Mouse (Mus musculus) lung, postnatal 0 days (tissue): ENCODE results near the gene Lmtk3. TPM values are rescaled to one million over a fixed set of nuclear protein-coding genes. Genes with fewer than 3 reads are reported as not detected.

Experiments
- ATAC-seq: fragments of 200-750 bp; cut with Nextera tagmentation; 2 replicates; pipeline ENCODE4 v1.8.0; 2017; ENCODE audit warnings: moderate library complexity
- DNase-seq: peaks from one replicate; pipeline ENCODE4 v3.0.0-alpha.2; 2016; ENCODE audit warnings: low spot score
- H3K27ac ChIP-seq: fragments of 300-500 bp; sonication (generic); 2 replicates; pipeline ENCODE4 v1.5.1; 2014; ENCODE audit warnings: antibody characterized with exemption, mild to moderate bottlenecking, low read length, mixed read lengths
- H3K27me3 ChIP-seq: fragments of 300-500 bp; sonication (generic); replicated peaks from 2 replicates; pipeline ENCODE4 v1.6.1; 2014; ENCODE audit warnings: low read length, mixed read lengths; ENCODE audit not compliant: insufficient read depth
- H3K36me3 ChIP-seq: fragments of 300-500 bp; sonication (generic); 2 replicates; pipeline ENCODE4 v1.6.1; 2014; ENCODE audit warnings: low read length, mixed read lengths; ENCODE audit not compliant: insufficient read depth
- H3K4me1 ChIP-seq: fragments of 300-500 bp; sonication (generic); 2 replicates; pipeline ENCODE4 v1.6.1; 2014; ENCODE audit warnings: antibody characterized with exemption, low read depth, low read length, mixed read lengths; ENCODE audit not compliant: insufficient read depth
- H3K4me2 ChIP-seq: fragments of 300-500 bp; sonication (generic); replicated peaks from 2 replicates; pipeline ENCODE4 v1.6.1; 2014; ENCODE audit warnings: low read depth, mild to moderate bottlenecking, low read length, moderate library complexity, mixed read lengths
- H3K4me3 ChIP-seq: fragments of 300-500 bp; sonication (generic); 2 replicates; pipeline ENCODE4 v1.5.1; 2014; ENCODE audit warnings: low read depth, low read length
- H3K9ac ChIP-seq: fragments of 300-500 bp; sonication (generic); replicated peaks from 2 replicates; pipeline ENCODE4 v1.6.1; 2014; ENCODE audit warnings: low read depth, mild to moderate bottlenecking
- H3K9me3 ChIP-seq: fragments of 300-500 bp; sonication (generic); 2 replicates; pipeline ENCODE4 v1.6.1; 2016; ENCODE audit warnings: low read length, mixed read lengths
- CTCF ChIP-seq: IDR thresholded peaks from 2 replicates; pipeline ENCODE4 v1.5.1; 2016; ENCODE audit warnings: antibody characterized with exemption, mild to moderate bottlenecking
- EP300 ChIP-seq: IDR thresholded peaks from 2 replicates; pipeline ENCODE4 v1.6.1; 2016; ENCODE audit warnings: antibody characterized with exemption, mild to moderate bottlenecking, control low read depth
- WGBS: fragments of 180-500 bp; shearing (Covaris S2); extraction: QIAGEN DNeasy Blood & Tissue Kit; methylation state at CpG from one replicate; pipeline ENCODE4 v1.1.7; 2014; 5-methylcytosine and 5-hydroxymethylcytosine counted together
- polyA plus RNA-seq: library from polyadenylated mRNA; unstranded; fragments of >200 nt; fragmentation: Nextera tagmentation; extraction: Ambion mirVana; gene quantifications from 2 replicates; pipeline ENCODE4 v1.2.1, GENCODE M21; 2015

Gene Lmtk3
- polyA plus RNA-seq, 1 experiment from 2014 or later: 0.11 TPM

DNA sequence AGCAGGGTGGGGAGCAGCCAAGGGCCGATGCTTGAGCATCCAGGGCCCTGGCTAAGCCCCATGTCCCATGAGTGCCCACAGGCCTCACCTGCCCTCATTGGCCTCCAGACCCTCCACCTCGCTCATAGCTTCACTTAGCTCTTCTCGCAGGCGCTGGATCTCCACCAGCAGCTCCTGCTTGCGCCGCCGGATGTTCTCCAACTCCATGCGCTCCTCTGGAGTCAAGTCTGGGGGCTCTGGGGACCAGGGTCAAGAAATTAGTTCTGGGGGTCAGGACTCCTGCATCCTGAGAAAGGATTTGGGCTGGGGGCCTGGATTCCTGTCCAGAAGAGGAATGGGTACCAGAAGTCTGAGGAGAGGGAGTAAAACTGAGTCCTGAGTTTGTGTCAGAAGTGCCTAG lies 29.4 kb downstream of the Lmtk3 start:
- Histone ChIP-seq H3K27ac (no peak overlapping the region), H3K9ac (peak overlapping the region; percentile 98), H3K4me3 (peak overlapping the region; percentile 99; the same call in 1 of the 2 replicates), H3K4me1 (peaks cover 5% of the 10 kb centered on the region; the same call in 1 of the 2 replicates), H3K4me2 (peak overlapping the region; percentile 89), H3K9me3 (no peaks in the 10 kb centered on the region), H3K36me3 (peaks cover 41% of the 10 kb centered on the region), H3K27me3 (no peaks in the 10 kb centered on the region)
- DNase-seq (no peak), ATAC-seq (no peak)
- WGBS: 74% methylated on average over 8 of the region's 8 CpGs
- TF ChIP-seq CTCF: no peak
- no peak for TF ChIP-seq EP300

DNA sequence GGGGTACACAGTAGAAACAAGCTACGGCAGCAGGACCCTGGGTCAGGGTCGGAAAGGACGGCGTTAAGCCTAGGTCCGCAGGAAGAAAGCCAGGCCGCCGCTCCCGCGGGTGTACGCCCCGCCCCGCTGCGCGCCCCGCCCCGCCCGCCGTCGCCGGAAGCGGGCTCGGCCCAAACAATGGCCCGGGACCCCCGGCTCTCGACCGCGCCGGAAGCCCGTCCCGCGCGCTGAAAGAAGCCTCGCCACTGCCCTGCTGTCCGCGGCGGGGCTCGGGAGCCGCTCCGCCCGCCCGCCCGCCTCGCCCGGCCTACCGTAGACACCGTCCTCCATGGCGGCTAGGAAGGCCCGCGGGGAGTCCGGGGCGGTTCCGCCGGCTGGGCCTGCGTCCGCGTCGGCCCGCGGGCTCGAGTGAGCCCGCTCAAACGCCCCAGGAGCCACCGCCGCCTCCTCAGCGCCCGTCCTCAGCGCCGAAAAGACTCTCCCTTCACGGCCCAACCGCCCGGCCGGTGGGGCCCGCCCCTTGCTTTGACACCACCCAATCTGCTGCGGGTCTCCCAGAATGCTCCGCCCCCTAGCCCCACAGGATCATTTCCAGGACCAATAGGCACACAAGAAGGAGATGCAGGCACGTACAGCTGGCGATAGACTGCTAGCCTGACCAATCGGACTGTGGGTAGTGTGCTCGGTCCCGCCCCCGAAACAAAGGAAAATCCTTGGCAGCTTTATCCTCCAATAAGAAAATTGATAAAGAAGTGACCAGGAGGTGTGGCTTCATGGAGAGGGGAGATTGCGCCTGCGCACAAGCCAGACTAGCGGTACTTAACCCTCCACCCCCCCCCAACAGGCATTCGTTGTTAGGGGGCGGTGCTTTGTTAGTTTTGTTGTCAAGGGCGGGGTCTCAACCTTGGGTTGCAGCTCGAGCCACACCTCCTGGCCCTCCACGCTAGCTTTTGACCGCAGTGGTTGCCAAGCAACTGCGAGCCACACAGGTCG lies 30.5 kb downstream of the Lmtk3 start, which contains the start of gene Cyth2:
TSS of gene Cyth2 (minus strand) at position 795 of the 993 bp plus-strand sequence.
- ATAC-seq (peak; percentile 99), DNase-seq (peak; percentile 100)
- Histone ChIP-seq H3K9me3 (no peaks in the 10 kb centered on the region), H3K4me1 (peaks cover 5% of the 10 kb centered on the region; the same call in 1 of the 2 replicates), H3K27ac (peak within 1 kb of the TSS; percentile 100), H3K4me3 (peak within 1 kb of the TSS; percentile 99), H3K27me3 (no peaks in the 10 kb centered on the region), H3K36me3 (peaks cover 30% of the 10 kb centered on the region), H3K9ac (peak within 1 kb of the TSS; percentile 98), H3K4me2 (peak within 1 kb of the TSS; percentile 89)
- TF ChIP-seq CTCF (0 out of 2 replicates have a peak, but pooled peaks have one; percentile 2), EP300 (no peak)
- under 1% methylated on average over 57 of the region's 92 CpGs for WGBS

DNA sequence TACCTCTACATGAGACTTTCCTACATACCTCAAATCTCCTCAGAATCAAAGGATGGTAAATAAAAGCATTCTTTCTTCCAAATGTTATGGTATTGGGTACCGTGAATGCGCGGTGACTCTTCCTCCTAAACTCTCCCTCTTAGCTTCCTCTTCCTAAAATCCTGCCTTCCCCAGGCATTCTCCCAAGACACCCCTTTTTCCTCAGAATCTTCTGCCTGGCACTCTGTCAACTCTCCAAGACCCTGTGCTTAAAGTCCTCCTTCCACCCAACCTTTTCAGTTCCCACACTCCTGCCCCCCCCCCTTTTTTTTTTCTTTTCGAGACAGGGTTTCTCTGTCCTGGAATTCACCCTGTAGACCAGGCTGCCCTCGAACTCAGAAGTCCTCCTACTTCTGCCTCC lies 31.3 kb downstream of the Lmtk3 start:
- no peak for TF ChIP-seq EP300
- TF ChIP-seq CTCF: no peak
- no peak for DNase-seq
- Histone ChIP-seq H3K27me3 (no peaks in the 10 kb centered on the region), H3K27ac (no peak overlapping the region), H3K4me3 (0 out of 2 replicates have a peak overlapping the region, but pooled peaks have one; percentile 8), H3K9ac (no peak overlapping the region), H3K9me3 (no peaks in the 10 kb centered on the region), H3K4me1 (peaks cover 5% of the 10 kb centered on the region; the same call in 1 of the 2 replicates), H3K36me3 (peaks cover 22% of the 10 kb centered on the region), H3K4me2 (peak overlapping the region; percentile 42)
- ATAC-seq: no peak
- 1% methylated on average over 5 of the region's 5 CpGs for WGBS

DNA sequence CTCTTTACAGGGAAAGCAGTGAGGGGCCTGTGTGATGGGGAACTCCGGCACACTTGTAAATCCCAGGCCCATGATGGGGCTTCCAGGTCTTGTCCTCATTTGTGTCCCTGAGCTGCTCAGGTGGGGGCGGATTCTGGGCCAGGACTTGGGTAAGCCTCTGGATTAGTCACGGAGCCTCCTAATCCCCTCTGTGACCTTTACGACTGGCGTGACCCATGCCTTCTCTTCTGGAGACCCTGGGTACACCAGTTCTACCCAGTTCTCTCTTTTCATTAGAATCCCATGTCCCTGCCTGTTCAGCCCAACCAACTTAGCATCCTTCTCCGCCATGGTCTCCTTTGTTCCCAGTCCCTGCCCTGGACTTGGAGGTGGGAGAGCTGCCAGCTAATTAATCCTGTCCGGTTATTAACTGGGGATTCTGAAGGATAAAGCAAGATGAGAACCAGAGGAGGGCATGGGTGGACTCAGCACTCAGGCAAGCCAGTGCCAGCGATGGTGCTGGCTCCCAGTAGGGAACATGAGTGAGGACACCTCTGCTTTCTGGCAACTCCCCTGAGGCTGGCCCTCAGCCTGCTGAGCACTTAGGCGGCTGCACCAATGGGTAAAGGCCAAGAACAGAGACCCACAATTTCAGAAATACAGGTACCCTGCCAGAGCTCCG lies 31.9 kb downstream of the Lmtk3 start:
- H3K4me2 ChIP-seq: no peak overlapping the region
- H3K27ac ChIP-seq: no peak overlapping the region
- ATAC-seq: no peak
- no peak for DNase-seq
- H3K27me3 ChIP-seq: no peaks in the 10 kb centered on the region
- TF ChIP-seq EP300: no peak
- no peak for TF ChIP-seq CTCF
- H3K36me3 ChIP-seq: peaks cover 16% of the 10 kb centered on the region
- WGBS: 69% methylated on average over 10 of the region's 10 CpGs
- no peaks in the 10 kb centered on the region for H3K9me3 ChIP-seq
- H3K4me3 ChIP-seq: no peak overlapping the region
- no peak overlapping the region for H3K9ac ChIP-seq
- peaks cover 5% of the 10 kb centered on the region; the same call in 1 of the 2 replicates for H3K4me1 ChIP-seq

DNA sequence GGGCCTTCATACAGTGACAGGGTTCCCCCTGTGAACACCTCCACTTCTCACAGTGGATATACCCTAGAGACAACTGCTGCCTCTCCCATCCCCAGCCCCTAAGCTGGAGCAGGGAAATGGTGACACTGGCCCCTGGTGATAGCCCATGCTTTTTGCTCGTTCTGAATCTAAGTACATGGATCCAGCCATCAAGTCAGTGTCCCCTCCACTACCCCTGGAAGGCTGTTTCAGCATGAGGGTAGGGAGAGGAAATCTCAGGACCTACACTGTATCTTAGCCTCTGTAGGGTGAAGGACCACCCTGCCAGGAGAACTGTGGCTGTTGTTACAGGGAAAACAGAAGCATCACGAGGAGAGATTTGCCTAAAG lies 32.4 kb downstream of the Lmtk3 start:
- Histone ChIP-seq H3K27ac (no peak overlapping the region), H3K9ac (no peak overlapping the region), H3K9me3 (no peaks in the 10 kb centered on the region), H3K4me2 (no peak overlapping the region), H3K27me3 (no peaks in the 10 kb centered on the region), H3K4me1 (peaks cover 5% of the 10 kb centered on the region; the same call in 1 of the 2 replicates), H3K4me3 (no peak overlapping the region), H3K36me3 (peaks cover 11% of the 10 kb centered on the region)
- no peak for TF ChIP-seq CTCF
- no peak for TF ChIP-seq EP300
- no peak for ATAC-seq
- WGBS: 69% methylated on average over 2 of the region's 2 CpGs
- DNase-seq: no peak

DNA sequence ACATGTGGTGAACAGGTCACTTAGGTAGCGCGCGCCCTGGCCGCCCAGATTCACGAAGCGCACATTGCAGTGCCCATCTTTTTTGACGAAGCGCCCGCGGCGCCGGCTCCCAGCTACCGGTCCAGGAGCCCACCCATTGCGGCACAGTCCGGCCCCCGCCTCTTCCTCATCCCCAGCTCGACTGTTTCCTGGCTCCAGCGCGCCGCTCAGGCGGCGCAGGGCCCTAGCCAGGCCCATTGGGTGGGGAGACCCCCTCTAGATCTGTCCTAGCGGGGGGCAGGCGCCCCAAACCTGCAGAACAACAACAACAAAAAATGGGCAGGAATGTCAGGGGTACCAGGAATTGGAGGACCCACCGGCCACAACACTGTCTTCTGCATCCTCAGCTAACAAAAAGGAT lies 36.3 kb downstream of the Lmtk3 start:
- H3K4me3 ChIP-seq: no peak overlapping the region
- ATAC-seq: peak; percentile 33; the same call in 1 of the 2 replicates

More for the DNA sequence above, 36.3 kb downstream of the Lmtk3 start:
- Histone ChIP-seq H3K4me2 (0 out of 2 replicates have a peak overlapping the region, but pooled peaks have one; percentile 19), H3K9me3 (no peaks in the 10 kb centered on the region), H3K27ac (no peak overlapping the region), H3K4me1 (no peaks in the 10 kb centered on the region), H3K27me3 (no peaks in the 10 kb centered on the region), H3K9ac (no peak overlapping the region), H3K36me3 (no peaks in the 10 kb centered on the region)
- TF ChIP-seq EP300 (no peak), CTCF (no peak)
- DNase-seq: no peak
- 15% methylated on average over 25 of the region's 25 CpGs for WGBS
